Comparison of ENCODE assay signal across 8 mouse cellular contexts in the genomic region with DNA sequence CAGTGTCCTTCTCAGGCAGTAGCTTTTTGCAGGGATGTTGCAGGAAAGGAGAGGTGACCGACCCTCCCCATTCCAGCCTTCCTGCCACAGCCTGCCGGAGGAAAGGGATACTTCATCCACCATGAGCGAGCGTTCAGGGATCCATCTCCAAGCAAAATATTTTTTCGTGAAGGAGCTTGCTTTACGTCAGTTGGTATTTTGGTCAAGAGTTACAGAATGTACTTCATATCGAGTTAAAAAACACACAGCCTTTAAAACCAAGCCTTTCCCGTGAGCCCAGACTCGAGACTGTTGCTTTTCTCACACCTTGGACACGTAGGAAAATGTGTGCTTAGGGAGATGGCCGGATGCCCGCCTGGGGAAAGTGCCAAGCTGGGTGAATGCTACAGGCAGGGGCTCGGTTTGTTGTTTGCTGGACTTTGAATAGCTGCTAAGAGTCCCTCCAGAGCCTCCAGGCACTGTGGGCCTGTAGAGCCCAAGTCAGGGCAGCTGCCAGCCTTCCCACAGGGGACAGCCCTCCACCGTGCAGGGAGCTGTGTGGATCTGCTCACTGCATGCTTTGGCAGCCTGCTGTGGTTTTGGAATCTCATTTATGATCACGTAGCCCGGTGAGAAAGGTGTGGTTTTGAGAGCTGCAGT. TPM values are rescaled to one million over a fixed set of nuclear protein-coding genes. Genes with fewer than 3 reads are reported as not detected.
DNase-seq lines count a peak whose midpoint lies in the region; ATAC-seq and TF ChIP-seq lines count a peak whose summit lies in the region.

No protein-coding gene starts in this region.

- H3K36me3 ChIP-seq in testis, adult 2 months (ENCODE audit: control insufficient read depth, insufficient read depth, low read length), result no peaks in the 10 kb centered on the region

- H3K27ac ChIP-seq in testis, adult 2 months (ENCODE audit: control insufficient read depth, insufficient read depth, low read depth, low read length), result peak overlapping the region; percentile 36

- TF ChIP-seq CTCF in brain, embryonic 14.5 days (IDR thresholded peaks at IDR 0.05; ENCODE audit: borderline replicate concordance, extremely low read depth, insufficient read depth, insufficient read length), result no peak
- TF ChIP-seq CTCF in testis, adult 2 months (IDR thresholded peaks at IDR 0.05; ENCODE audit: control insufficient read depth, insufficient read depth, insufficient replicate concordance, low read depth, low read length), result no peak

- no peak overlapping the region for H3K4me3 ChIP-seq in testis, adult 2 months (ENCODE audit: control insufficient read depth, low read depth, low read length)

- ATAC-seq in megakaryocyte, adult 5-6 weeks (ENCODE audit: poor library complexity, severe bottlenecking), result no peak

- DNase-seq in 3T3-L1 (ENCODE audit: low read depth, low spot score), result peak; percentile 64
- DNase-seq in brain, embryonic 14.5 days (ENCODE audit: low read depth), result peak; percentile 96
- DNase-seq in frontal cortex, adult 2 months (ENCODE audit: extremely low spot score in 1 of 2, low spot score in 1 of 2), result peak; percentile 79 to 90
- peak; percentile 77 for DNase-seq in heart, postnatal 25 days (ENCODE audit: low spot score)
- peak; percentile 79 for DNase-seq in layer of hippocampus, adult 9-11 months
- peak; percentile 95 for DNase-seq in lung, postnatal 36 days

- H3K4me1 ChIP-seq in testis, adult 2 months (ENCODE audit: control insufficient read depth, insufficient read depth, low read length), result peaks cover 6% of the 10 kb centered on the region

- no peak for TF ChIP-seq POLR2A in brain, embryonic 14.5 days (IDR thresholded peaks at IDR 0.05; ENCODE audit: borderline replicate concordance, extremely low read depth, insufficient read depth, insufficient read length, poor library complexity, severe bottlenecking)
- TF ChIP-seq POLR2A in testis, adult 2 months (IDR thresholded peaks at IDR 0.05; ENCODE audit: control insufficient read depth, low read depth, low read length), result no peak

- intact Hi-C loops in heart, postnatal 25 days (cut with DNase I), result no loop called here

- no peaks in the 10 kb centered on the region for H3K27me3 ChIP-seq in testis, adult 2 months (ENCODE audit: control insufficient read depth, insufficient read depth, low read length)

RNA-seq across cellular contexts. Expression of a gene that starts 20.6 kb away (rescaled TPM):
- polyA plus RNA-seq in brain, embryonic 14.5 days (2012; rRNA removed), result 20.4 and 33.6 TPM in 2 replicates
- 51.6 and 55.0 TPM in 2 replicates for polyA plus RNA-seq in frontal cortex, adult 2 months (2012; rRNA removed)
- total RNA-seq in heart, postnatal 25 days (2021), result 1 to 10 TPM; 1.5 to 2.3 TPM
- 7.2 and 9.6 TPM in 2 replicates for polyA plus RNA-seq in testis, adult 2 months (2012; rRNA removed)
- 0.31 and 0.68 TPM in 2 replicates for total RNA-seq in megakaryocyte, adult 5-6 weeks (2015)
- total RNA-seq in megakaryocyte, adult 5-6 weeks (2017), result 0.45 and 0.55 TPM in 2 replicates

RNA-seq across cellular contexts. Expression of a gene that starts 44.4 kb away (rescaled TPM):
- polyA plus RNA-seq in brain, embryonic 14.5 days (2012; rRNA removed), result 11.8 and 12.6 TPM in 2 replicates
- polyA plus RNA-seq in frontal cortex, adult 2 months (2012; rRNA removed), result 27.2 and 28.4 TPM in 2 replicates
- total RNA-seq in heart, postnatal 25 days (2021), result 10 to 100 TPM; 45.1 to 56.9 TPM
- 7.6 and 7.7 TPM in 2 replicates for polyA plus RNA-seq in testis, adult 2 months (2012; rRNA removed)
- total RNA-seq in megakaryocyte, adult 5-6 weeks (2015), result not detected in 2 replicates
- not detected in 2 replicates for total RNA-seq in megakaryocyte, adult 5-6 weeks (2017)
